Mouse (Mus musculus): ENCODE data around the gene Oas1h. TPM values are rescaled to one million over a fixed set of nuclear protein-coding genes. Genes with fewer than 3 reads are reported as not detected.

Oas1h gene
- polyA plus RNA-seq, 1 experiment, result not detected

GRCm38 (mm10) chr5:120818999-120819398, 42.2 kb upstream of the Oas1h start:
- Histone ChIP-seq H3K27me3 (ENCODE audit: control insufficient read depth, insufficient read depth, insufficient read length) (no peaks in the 10 kb centered on the region), H3K36me3 (ENCODE audit: control insufficient read depth, insufficient read depth) (no peaks in the 10 kb centered on the region), H3ac (ENCODE audit: control insufficient read depth, insufficient read length) (no peak overlapping the region), H3K4me3 (no peak overlapping the region), H3K4me2 (ENCODE audit: low read depth) (no peak overlapping the region), H3K79me2 (ENCODE audit: control insufficient read depth, insufficient read depth) (no peaks in the 10 kb centered on the region)
- TF ChIP-seq CEBPB (IDR thresholded peaks at IDR 0.05; ENCODE audit: insufficient read depth, poor library complexity, severe bottlenecking) (no peak), MYOD1 (IDR thresholded peaks at IDR 0.05; ENCODE audit: control insufficient read depth in 1 of 3, insufficient read length in 2 of 3, low read depth in 2 of 3) (no peak), TCF3 (IDR thresholded peaks at IDR 0.05; ENCODE audit: insufficient read length, low read depth) (no peak), USF1 (IDR thresholded peaks at IDR 0.05; ENCODE audit: low read depth) (no peak), TCF12 (IDR thresholded peaks at IDR 0.05; ENCODE audit: insufficient read depth, poor library complexity, severe bottlenecking) (no peak), MYOG (IDR thresholded peaks at IDR 0.05; ENCODE audit: control insufficient read depth in 1 of 3, insufficient read depth in 1 of 3, insufficient read length in 2 of 3, low read depth in 2 of 3) (no peak), POLR2A (IDR thresholded peaks at IDR 0.05; ENCODE audit: insufficient read length, low read depth) (no peak), MAX (IDR thresholded peaks at IDR 0.05; ENCODE audit: low read depth) (no peak), SRF (IDR thresholded peaks at IDR 0.05; ENCODE audit: control insufficient read depth, insufficient read length, low read depth) (no peak), REST (IDR thresholded peaks at IDR 0.05; ENCODE audit: insufficient read depth, insufficient read length) (no peak), POLR2AphosphoS2 (IDR thresholded peaks at IDR 0.05; ENCODE audit: insufficient read length, low read depth) (no peak), E2F4 (IDR thresholded peaks at IDR 0.05; ENCODE audit: insufficient read depth) (no peak)

- Histone ChIP-seq H3ac (ENCODE audit: control insufficient read depth, insufficient read length) (no peak overlapping the region), H3K27me3 (ENCODE audit: control insufficient read depth, insufficient read depth, insufficient read length) (peaks cover 4% of the 10 kb centered on the region), H3K79me2 (ENCODE audit: control insufficient read depth, insufficient read depth) (no peaks in the 10 kb centered on the region), H3K36me3 (ENCODE audit: control insufficient read depth, insufficient read depth) (no peaks in the 10 kb centered on the region), H3K4me3 (no peak overlapping the region), H3K4me2 (ENCODE audit: low read depth) (no peak overlapping the region)
- no peak for TF ChIP-seq MYOG (IDR thresholded peaks at IDR 0.05; ENCODE audit: control insufficient read depth in 1 of 3, insufficient read depth in 1 of 3, insufficient read length in 2 of 3, low read depth in 2 of 3)
- no peak for TF ChIP-seq MYOD1 (IDR thresholded peaks at IDR 0.05; ENCODE audit: control insufficient read depth in 1 of 3, insufficient read length in 2 of 3, low read depth in 2 of 3)
- no peak for TF ChIP-seq MAX (IDR thresholded peaks at IDR 0.05; ENCODE audit: low read depth)
Measured at GRCm38 (mm10) chr5:120831031-120831430, 30.2 kb upstream of the Oas1h start.

- TF ChIP-seq POLR2A (IDR thresholded peaks at IDR 0.05; ENCODE audit: insufficient read length, low read depth) (no peak), MYOD1 (IDR thresholded peaks at IDR 0.05; ENCODE audit: control insufficient read depth in 1 of 3, insufficient read length in 2 of 3, low read depth in 2 of 3) (no peak), TCF12 (IDR thresholded peaks at IDR 0.05; ENCODE audit: insufficient read depth, poor library complexity, severe bottlenecking) (no peak), MYOG (IDR thresholded peaks at IDR 0.05; ENCODE audit: control insufficient read depth in 1 of 3, insufficient read depth in 1 of 3, insufficient read length in 2 of 3, low read depth in 2 of 3) (no peak), POLR2AphosphoS2 (IDR thresholded peaks at IDR 0.05; ENCODE audit: insufficient read length, low read depth) (no peak), SRF (IDR thresholded peaks at IDR 0.05; ENCODE audit: control insufficient read depth, insufficient read length, low read depth) (no peak)
- H3K4me3 ChIP-seq, result no peak overlapping the region
- H3K4me2 ChIP-seq (ENCODE audit: low read depth), result no peak overlapping the region
- no peaks in the 10 kb centered on the region for H3K79me2 ChIP-seq (ENCODE audit: control insufficient read depth, insufficient read depth)
- no peak overlapping the region for H3ac ChIP-seq (ENCODE audit: control insufficient read depth, insufficient read length)
- no peaks in the 10 kb centered on the region for H3K36me3 ChIP-seq (ENCODE audit: control insufficient read depth, insufficient read depth)
- H3K27me3 ChIP-seq (ENCODE audit: control insufficient read depth, insufficient read depth, insufficient read length), result peaks cover 4% of the 10 kb centered on the region
Measured at GRCm38 (mm10) chr5:120833335-120834280, 27.6 kb upstream of the Oas1h start.

- H3K4me2 ChIP-seq (ENCODE audit: low read depth), result no peak overlapping the region
- H3K4me3 ChIP-seq, result no peak overlapping the region
- TF ChIP-seq TCF3 (IDR thresholded peaks at IDR 0.05; ENCODE audit: insufficient read length, low read depth), result no peak
- TF ChIP-seq MAX (IDR thresholded peaks at IDR 0.05; ENCODE audit: low read depth), result no peak
- no peaks in the 10 kb centered on the region for H3K79me2 ChIP-seq (ENCODE audit: control insufficient read depth, insufficient read depth)
- H3K27me3 ChIP-seq (ENCODE audit: control insufficient read depth, insufficient read depth, insufficient read length), result peaks cover 12% of the 10 kb centered on the region
- H3K36me3 ChIP-seq (ENCODE audit: control insufficient read depth, insufficient read depth), result no peaks in the 10 kb centered on the region
- H3ac ChIP-seq (ENCODE audit: control insufficient read depth, insufficient read length), result no peak overlapping the region
Measured at GRCm38 (mm10) chr5:120836731-120837585, 24.3 kb upstream of the Oas1h start.

GRCm38 (mm10) chr5:120844713-120845112, 16.5 kb upstream of the Oas1h start:
- H3K36me3 ChIP-seq (ENCODE audit: control insufficient read depth, insufficient read depth), result no peaks in the 10 kb centered on the region
- H3ac ChIP-seq (ENCODE audit: control insufficient read depth, insufficient read length), result no peak overlapping the region
- no peaks in the 10 kb centered on the region for H3K79me2 ChIP-seq (ENCODE audit: control insufficient read depth, insufficient read depth)
- no peak overlapping the region for H3K4me2 ChIP-seq (ENCODE audit: low read depth)
- TF ChIP-seq TCF12 (IDR thresholded peaks at IDR 0.05; ENCODE audit: insufficient read depth, poor library complexity, severe bottlenecking) (no peak), TCF3 (IDR thresholded peaks at IDR 0.05; ENCODE audit: insufficient read length, low read depth) (no peak), POLR2AphosphoS2 (IDR thresholded peaks at IDR 0.05; ENCODE audit: insufficient read length, low read depth) (no peak), E2F4 (IDR thresholded peaks at IDR 0.05; ENCODE audit: insufficient read depth) (no peak), REST (IDR thresholded peaks at IDR 0.05; ENCODE audit: insufficient read depth, insufficient read length) (no peak), MAX (IDR thresholded peaks at IDR 0.05; ENCODE audit: low read depth) (no peak), MYOG (IDR thresholded peaks at IDR 0.05; ENCODE audit: control insufficient read depth in 1 of 3, insufficient read depth in 1 of 3, insufficient read length in 2 of 3, low read depth in 2 of 3) (no peak), CEBPB (IDR thresholded peaks at IDR 0.05; ENCODE audit: insufficient read depth, poor library complexity, severe bottlenecking) (no peak), MYOD1 (IDR thresholded peaks at IDR 0.05; ENCODE audit: control insufficient read depth in 1 of 3, insufficient read length in 2 of 3, low read depth in 2 of 3) (no peak), POLR2A (IDR thresholded peaks at IDR 0.05; ENCODE audit: insufficient read length, low read depth) (no peak), USF1 (IDR thresholded peaks at IDR 0.05; ENCODE audit: low read depth) (no peak), SRF (IDR thresholded peaks at IDR 0.05; ENCODE audit: control insufficient read depth, insufficient read length, low read depth) (no peak)
- no peak overlapping the region for H3K4me3 ChIP-seq
- H3K27me3 ChIP-seq (ENCODE audit: control insufficient read depth, insufficient read depth, insufficient read length), result peaks cover 8% of the 10 kb centered on the region
